Mouse (Mus musculus) neural tube, embryonic 11.5 days (tissue): Measurements from ENCODE around the gene Zbtb16. TPM values are rescaled to one million over a fixed set of nuclear protein-coding genes. Genes with fewer than 3 reads are reported as not detected.

ENCODE experiments used
- ATAC-seq: fragments of 200-750 bp; cut with Nextera tagmentation; 2 replicates; pipeline ENCODE4 v1.8.0; 2017; ENCODE audit warnings: moderate number of reproducible peaks, mild to moderate bottlenecking, moderate TSS enrichment, moderate library complexity; ENCODE audit not compliant: insufficient read depth, low FRiP score, low TSS enrichment
- DNase-seq: peaks from one replicate; pipeline ENCODE4 v3.0.0-alpha.2; 2015; ENCODE audit warnings: low spot score
- H3K27ac ChIP-seq: fragments of 300-500 bp; sonication (generic); 2 replicates; pipeline ENCODE4 v1.5.1; 2014; ENCODE audit warnings: low read depth, mild to moderate bottlenecking, low read length
- H3K27me3 ChIP-seq: fragments of 300-500 bp; sonication (generic); 2 replicates; pipeline ENCODE4 v1.6.1; 2014; ENCODE audit warnings: mild to moderate bottlenecking, low read length, mixed read lengths; ENCODE audit not compliant: control insufficient read depth, insufficient read depth
- H3K36me3 ChIP-seq: fragments of 300-500 bp; sonication (generic); 2 replicates; pipeline ENCODE4 v1.6.1; 2014; ENCODE audit warnings: mild to moderate bottlenecking, low read length, moderate library complexity, mixed read lengths; ENCODE audit not compliant: control insufficient read depth, insufficient read depth
- H3K4me1 ChIP-seq: fragments of 300-500 bp; sonication (generic); 2 replicates; pipeline ENCODE4 v1.6.1; 2014; ENCODE audit warnings: low read length, mixed read lengths; ENCODE audit not compliant: control insufficient read depth, insufficient read depth
- H3K4me2 ChIP-seq: fragments of 300-500 bp; sonication (generic); 2 replicates; pipeline ENCODE4 v1.6.1; 2014; ENCODE audit warnings: low read depth, mild to moderate bottlenecking, moderate library complexity
- H3K4me3 ChIP-seq: fragments of 300-500 bp; sonication (generic); 2 replicates; pipeline ENCODE4 v1.5.1; 2014; ENCODE audit warnings: low read depth, low read length
- H3K9ac ChIP-seq: fragments of 300-500 bp; sonication (generic); 2 replicates; pipeline ENCODE4 v1.6.1; 2014; ENCODE audit warnings: mild to moderate bottlenecking, low read length
- H3K9me3 ChIP-seq: fragments of 300-500 bp; sonication (generic); 2 replicates; pipeline ENCODE4 v1.6.1; 2016; ENCODE audit warnings: low read length; ENCODE audit not compliant: control insufficient read depth
- WGBS: fragments of 180-500 bp; shearing (Covaris S2); extraction: QIAGEN DNeasy Blood & Tissue Kit; methylation state at CpG from one replicate; pipeline ENCODE4 v1.1.7; 2014; 5-methylcytosine and 5-hydroxymethylcytosine counted together
- polyA plus RNA-seq: library from polyadenylated mRNA; unstranded; fragments of >200 nt; fragmentation: Nextera tagmentation; extraction: Ambion mirVana; gene quantifications from 2 replicates; pipeline ENCODE4 v1.2.1, GENCODE M21; 2014

Gene Zbtb16
- polyA plus RNA-seq, 1 experiment from 2014 or later, result 8.0 TPM

- peaks cover 3% of the 10 kb centered on the region; the same call in 1 of the 2 replicates for H3K36me3 ChIP-seq
- H3K4me3 ChIP-seq, result no peak overlapping the region
- DNase-seq, result no peak
- H3K4me1 ChIP-seq, result peaks cover 14% of the 10 kb centered on the region
- no peaks in the 10 kb centered on the region for H3K9me3 ChIP-seq
- H3K4me2 ChIP-seq, result no peak overlapping the region
- H3K27ac ChIP-seq, result no peak overlapping the region
- no peak overlapping the region for H3K9ac ChIP-seq
- H3K27me3 ChIP-seq, result peaks cover 11% of the 10 kb centered on the region
- WGBS, result 92% methylated on average over 20 of the region's 20 CpGs
- ATAC-seq, result no peak
These were observed 3.4 kb downstream of the Zbtb16 start for GRCm38 (mm10) chr9:48832473-48833100.

- WGBS, result 79% methylated on average over 23 of the region's 23 CpGs
- Histone ChIP-seq H3K27me3 (peaks cover 9% of the 10 kb centered on the region; the same call in 1 of the 2 replicates), H3K9me3 (no peaks in the 10 kb centered on the region), H3K4me3 (no peak overlapping the region), H3K4me2 (no peak overlapping the region), H3K9ac (no peak overlapping the region), H3K4me1 (peaks cover 11% of the 10 kb centered on the region; the same call in 1 of the 2 replicates), H3K36me3 (peaks cover 3% of the 10 kb centered on the region; the same call in 1 of the 2 replicates), H3K27ac (no peak overlapping the region)
- DNase-seq, result no peak
- no peak for ATAC-seq
These were observed 4.2 kb downstream of the Zbtb16 start for GRCm38 (mm10) chr9:48831560-48832460.

- Histone ChIP-seq H3K27ac (no peak overlapping the region), H3K9me3 (no peaks in the 10 kb centered on the region), H3K27me3 (0 out of 2 replicates have a peak, but pooled peaks cover 5% of the 10 kb centered on the region), H3K9ac (no peak overlapping the region), H3K4me2 (no peak overlapping the region), H3K36me3 (peaks cover 3% of the 10 kb centered on the region; the same call in 1 of the 2 replicates), H3K4me3 (no peak overlapping the region), H3K4me1 (0 out of 2 replicates have a peak, but pooled peaks cover 3% of the 10 kb centered on the region)
- WGBS, result 84% methylated on average over 7 of the region's 7 CpGs
- DNase-seq (no peak), ATAC-seq (no peak)
These were observed 7.2 kb downstream of the Zbtb16 start for GRCm38 (mm10) chr9:48828839-48829238.

GRCm38 (mm10) chr9:48826377-48826889, 9.6 kb downstream of the Zbtb16 start:
- Histone ChIP-seq H3K27me3 (no peaks in the 10 kb centered on the region), H3K36me3 (peaks cover 3% of the 10 kb centered on the region; the same call in 1 of the 2 replicates), H3K4me2 (no peak overlapping the region), H3K9ac (no peak overlapping the region), H3K27ac (no peak overlapping the region), H3K4me3 (no peak overlapping the region), H3K4me1 (peaks cover 17% of the 10 kb centered on the region), H3K9me3 (no peaks in the 10 kb centered on the region)
- no peak for ATAC-seq
- 92% methylated on average over 7 of the region's 7 CpGs for WGBS
- no peak for DNase-seq

- Histone ChIP-seq H3K4me1 (peaks cover 20% of the 10 kb centered on the region), H3K4me2 (no peak overlapping the region), H3K9ac (no peak overlapping the region), H3K4me3 (no peak overlapping the region), H3K27me3 (no peaks in the 10 kb centered on the region), H3K36me3 (no peaks in the 10 kb centered on the region), H3K27ac (no peak overlapping the region), H3K9me3 (no peaks in the 10 kb centered on the region)
- WGBS, result 73% methylated on average over 12 of the region's 12 CpGs
- DNase-seq, result no peak
- no peak for ATAC-seq
These were observed 11.4 kb downstream of the Zbtb16 start for GRCm38 (mm10) chr9:48824533-48825130.

GRCm38 (mm10) chr9:48823851-48824250, 12.2 kb downstream of the Zbtb16 start:
- 46% methylated on average over 6 of the region's 6 CpGs for whole genome bisulfite sequencing
- H3K27ac ChIP-seq, result no peak overlapping the region
- DNase-seq, result no peak

GRCm38 (mm10) chr9:48823319-48823705, 12.7 kb downstream of the Zbtb16 start:
- no peaks in the 10 kb centered on the region for H3K9me3 ChIP-seq
- H3K4me2 ChIP-seq, result no peak overlapping the region
- ATAC-seq (no peak), DNase-seq (no peak)
- H3K4me1 ChIP-seq, result peaks cover 20% of the 10 kb centered on the region
- H3K36me3 ChIP-seq, result no peaks in the 10 kb centered on the region
- H3K27me3 ChIP-seq, result no peaks in the 10 kb centered on the region
- no peak overlapping the region for H3K27ac ChIP-seq
- 34% methylated on average over 7 of the region's 7 CpGs for WGBS
- no peak overlapping the region for H3K9ac ChIP-seq
- H3K4me3 ChIP-seq, result no peak overlapping the region

More at GRCm38 (mm10) chr9:48823851-48824250, 12.2 kb downstream of the Zbtb16 start:
- no peak overlapping the region for H3K4me3 ChIP-seq
- no peaks in the 10 kb centered on the region for H3K36me3 ChIP-seq
- H3K4me2 ChIP-seq, result no peak overlapping the region
- no peak overlapping the region for H3K9ac ChIP-seq
- H3K27me3 ChIP-seq, result no peaks in the 10 kb centered on the region
- H3K4me1 ChIP-seq, result peaks cover 20% of the 10 kb centered on the region
- ATAC-seq, result no peak
- H3K9me3 ChIP-seq, result no peaks in the 10 kb centered on the region

- Histone ChIP-seq H3K9ac (no peak overlapping the region), H3K9me3 (no peaks in the 10 kb centered on the region), H3K4me1 (peaks cover 20% of the 10 kb centered on the region), H3K27ac (no peak overlapping the region), H3K27me3 (no peaks in the 10 kb centered on the region), H3K36me3 (no peaks in the 10 kb centered on the region), H3K4me3 (no peak overlapping the region), H3K4me2 (no peak overlapping the region)
- ATAC-seq (no peak), DNase-seq (peak; percentile 45)
- WGBS, result 24% methylated on average over 18 of the region's 18 CpGs
These were observed 13.3 kb downstream of the Zbtb16 start for GRCm38 (mm10) chr9:48822586-48823318.
